Mouse (Mus musculus): Measurements from ENCODE around the gene Ly6g6c.

Ly6g6c gene

DNA sequence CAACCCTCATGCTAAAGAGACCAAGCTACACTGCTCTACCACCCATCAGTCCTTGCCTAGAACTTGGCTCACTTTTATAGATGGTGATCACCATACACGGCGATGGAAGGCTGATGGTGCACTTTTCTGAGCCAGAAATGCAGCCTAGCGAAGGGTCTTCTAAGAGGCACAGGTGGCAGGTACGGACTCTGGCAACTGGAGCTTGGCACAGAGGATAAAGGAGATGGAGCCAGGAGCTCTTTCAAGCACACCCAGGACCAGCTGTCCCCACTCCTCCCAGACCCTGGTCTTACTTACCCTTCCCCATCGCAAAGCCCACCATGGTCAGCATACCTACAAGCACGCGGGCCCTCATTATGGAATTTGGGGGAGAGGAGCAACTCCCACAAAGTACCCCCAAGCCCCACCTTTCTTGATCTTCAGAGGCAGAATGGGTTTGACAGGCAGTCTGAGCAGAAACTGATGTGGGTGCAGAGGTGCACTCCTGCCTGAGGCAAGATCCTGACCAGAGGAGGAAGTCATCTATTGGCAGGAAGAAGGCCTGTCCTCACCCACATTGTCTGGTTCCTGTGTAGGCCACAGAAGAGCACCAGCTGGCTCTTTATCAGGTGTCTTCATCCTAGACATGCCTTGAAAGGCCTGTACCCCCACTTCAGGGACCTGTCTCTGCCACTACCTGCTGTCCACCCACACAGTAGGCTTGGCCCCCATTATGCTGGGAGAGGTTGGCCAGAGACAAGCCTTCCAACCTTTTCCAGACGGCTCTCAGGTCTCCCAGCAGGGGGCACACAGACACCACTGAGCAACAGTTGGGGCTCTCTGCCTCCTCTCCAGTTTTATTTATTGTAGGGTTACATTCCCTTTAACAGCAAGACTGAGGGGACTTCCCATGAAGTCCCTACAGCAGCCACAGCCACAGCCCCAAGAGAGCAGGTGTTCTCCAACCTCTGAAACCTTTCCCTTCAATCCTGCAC, 50.1 kb downstream of the Ly6g6c start, which contains the start of gene Ly6g5b:
TSS of gene Ly6g5b (minus strand) at position 383 of the 974 bp plus-strand sequence.
- DNase-seq (ENCODE audit: low spot score), result peak; percentile 23

All from embryo, embryonic 10 days (tissue).